Mouse (Mus musculus) neutrophil, adult 5-6 weeks (primary cell): ENCODE data around the gene Map3k5. TPM values are rescaled to one million over a fixed set of nuclear protein-coding genes. Genes with fewer than 3 reads are reported as not detected.

Experiments
- total RNA-seq: library from RNA; stranded (forward); fragments of 200-1000 nt; gene quantifications from 2 replicates; pipeline ENCODE4 v1.2.3, GENCODE M21; 2017

The Map3k5 gene
- total RNA-seq, 1 experiment from 2014 or later: 133 TPM

Other genes with a start within 250 kb of the Map3k5 start
- not detected in 2 replicates for gene Il20ra, start 221.9 kb upstream of the Map3k5 start, total RNA-seq
- not detected in 2 replicates for gene Slc35d3, start 83.0 kb upstream of the Map3k5 start, total RNA-seq
- gene Pex7, start 26.8 kb upstream of the Map3k5 start, total RNA-seq: 12.0 and 17.1 TPM in 2 replicates
- gene Map7, start 214.0 kb downstream of the Map3k5 start, total RNA-seq: 13.8 and 15.8 TPM in 2 replicates